Comparison of ENCODE assay signal across 2 mouse cellular contexts in genomic region chr6:101261513-101261912, GRCm38 (mm10).
TF ChIP-seq lines count a peak whose summit lies in the region.

No protein-coding gene starts in this region.

TF ChIP-seq in CH12.LX, 34 proteins besides CTCF, POLR2A, EP300 and RAD21 (continued from another document):
- TF ChIP-seq ETS1 (conservative IDR thresholded peaks at IDR 0.05; ENCODE audit: low read depth, low read length) (no peak), MEF2A (IDR thresholded peaks at IDR 0.05; ENCODE audit: borderline replicate concordance, low read depth, low read length) (no peak), MAFK (IDR thresholded peaks at IDR 0.05; ENCODE audit: insufficient replicate concordance, low read length) (no peak), PAX5 (IDR thresholded peaks at IDR 0.05; ENCODE audit: low read length) (no peak), ZNF384 (IDR thresholded peaks at IDR 0.05; ENCODE audit: low read depth, low read length) (no peak), KAT2A (IDR thresholded peaks at IDR 0.05; ENCODE audit: insufficient replicate concordance, low read length) (no peak), SMC3 (IDR thresholded peaks at IDR 0.05; ENCODE audit: low read depth, low read length) (no peak)

TF ChIP-seq in MEL, 35 proteins besides CTCF, POLR2A, EP300 and RAD21 (continued from another document):
- TF ChIP-seq MXI1 (IDR thresholded peaks at IDR 0.05; ENCODE audit: low read depth, low read length) (no peak), SMC3 (IDR thresholded peaks at IDR 0.05; ENCODE audit: low read depth, low read length) (peak; percentile 67), BHLHE40 (IDR thresholded peaks at IDR 0.05; ENCODE audit: borderline replicate concordance, low read depth, low read length) (no peak), POLR2AphosphoS2 (IDR thresholded peaks at IDR 0.05; ENCODE audit: low read length) (no peak), GATA1 (IDR thresholded peaks at IDR 0.05; ENCODE audit: low read depth, low read length) (no peak), ZC3H11A (IDR thresholded peaks at IDR 0.05; ENCODE audit: low read depth, low read length) (peak; percentile 48)
